Mouse (Mus musculus): ENCODE measurements around the gene Trpm6.

Trpm6 gene

DNA sequence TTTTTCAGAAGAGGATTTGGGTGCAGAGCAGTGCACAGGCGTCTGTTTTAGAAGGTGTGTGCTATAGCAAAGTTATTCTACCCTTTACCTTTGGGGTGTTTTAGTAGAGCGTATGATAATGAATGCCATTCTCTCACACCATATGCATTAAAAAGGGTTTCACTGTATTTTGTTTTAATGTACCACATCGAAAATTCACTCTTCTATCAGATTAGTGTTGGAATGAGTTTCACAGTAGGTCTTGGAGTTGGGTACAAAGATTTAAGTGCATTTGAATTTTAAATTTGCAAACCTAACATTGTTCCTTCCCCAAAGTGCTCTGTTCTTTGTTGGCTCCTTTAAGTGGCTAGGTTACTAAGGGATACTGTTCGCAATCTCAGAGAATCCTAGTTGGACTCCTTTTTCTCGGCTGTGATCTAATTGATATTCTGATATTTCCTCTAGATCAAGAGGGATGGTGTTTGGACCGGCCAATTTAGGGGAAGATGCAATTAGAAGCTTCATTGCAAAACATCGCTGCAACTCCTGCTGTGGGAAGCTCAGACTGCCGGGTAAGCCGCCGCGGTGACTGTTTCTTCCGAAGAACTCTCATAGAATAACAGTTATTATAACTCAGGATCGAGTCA lies 138.8 kb downstream of the Trpm6 start:
- DNase-seq (ENCODE audit: low read depth, low spot score): no peak

DNA sequence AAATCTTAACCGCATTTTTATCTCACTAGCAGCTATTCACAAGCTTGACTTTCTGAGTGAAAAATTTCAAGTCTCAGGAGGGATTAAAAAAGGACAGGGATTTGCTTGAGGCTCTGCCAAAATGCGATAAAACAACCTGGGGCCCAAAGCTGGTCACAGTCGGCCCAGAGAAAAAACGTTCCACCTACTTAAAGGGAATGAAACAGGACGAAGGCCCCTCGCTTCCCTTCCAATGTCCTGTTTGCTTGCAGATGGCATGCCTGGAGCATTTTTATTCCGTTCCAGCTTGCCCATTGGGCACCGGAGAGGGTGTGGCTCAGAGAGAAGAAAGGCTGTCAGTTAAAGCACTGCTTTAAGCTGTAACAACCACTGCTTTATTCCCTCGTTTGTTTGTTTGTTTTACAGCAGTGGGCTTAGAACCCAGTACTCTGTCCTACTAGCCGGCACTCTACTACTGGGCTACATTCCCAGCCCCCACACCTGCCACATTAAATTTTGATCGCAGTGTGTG lies 139.4 kb downstream of the Trpm6 start:
- DNase-seq (ENCODE audit: low read depth, low spot score): no peak

DNA sequence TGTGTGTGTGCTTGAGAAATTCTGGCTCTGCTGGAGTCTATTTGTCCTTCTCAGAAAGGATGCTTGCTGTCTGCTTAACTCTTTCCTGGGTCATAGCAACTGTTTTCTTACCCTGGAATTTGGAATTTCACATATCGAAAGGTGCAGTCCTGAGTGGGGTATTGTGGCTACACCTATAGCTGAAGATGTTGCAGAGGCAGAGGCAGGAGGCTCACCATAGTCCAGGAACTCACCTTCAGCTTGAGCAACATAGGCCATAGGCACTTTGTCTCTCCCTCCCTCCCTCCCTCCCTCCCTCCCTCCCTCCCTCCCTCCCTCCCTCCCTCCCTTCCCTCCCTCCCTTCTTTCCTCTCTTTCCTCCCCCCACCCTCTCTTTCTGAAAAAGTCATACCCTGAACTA lies 139.8 kb downstream of the Trpm6 start:
- no peak for DNase-seq (ENCODE audit: low read depth, low spot score)

DNA sequence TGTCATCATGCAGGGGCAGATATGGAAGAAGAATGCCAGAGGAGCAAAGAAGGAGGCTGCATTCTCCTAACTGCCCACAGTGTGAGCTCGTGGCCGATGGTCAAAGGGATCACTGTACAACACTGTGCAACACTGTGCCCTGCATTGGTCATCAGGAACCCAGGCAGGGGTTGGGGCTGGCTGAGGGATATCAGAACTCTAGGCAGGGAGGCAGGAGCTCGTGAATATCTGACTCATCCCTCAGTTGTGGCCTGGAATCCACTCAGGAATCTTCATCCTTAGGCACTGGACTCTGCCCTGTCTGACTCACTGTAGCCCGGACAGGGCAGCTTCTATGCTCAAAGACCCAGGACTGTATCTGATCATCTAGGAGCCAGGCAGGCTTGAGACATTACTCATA lies 140.4 kb downstream of the Trpm6 start:
- no peak for DNase-seq (ENCODE audit: low read depth, low spot score)

DNA sequence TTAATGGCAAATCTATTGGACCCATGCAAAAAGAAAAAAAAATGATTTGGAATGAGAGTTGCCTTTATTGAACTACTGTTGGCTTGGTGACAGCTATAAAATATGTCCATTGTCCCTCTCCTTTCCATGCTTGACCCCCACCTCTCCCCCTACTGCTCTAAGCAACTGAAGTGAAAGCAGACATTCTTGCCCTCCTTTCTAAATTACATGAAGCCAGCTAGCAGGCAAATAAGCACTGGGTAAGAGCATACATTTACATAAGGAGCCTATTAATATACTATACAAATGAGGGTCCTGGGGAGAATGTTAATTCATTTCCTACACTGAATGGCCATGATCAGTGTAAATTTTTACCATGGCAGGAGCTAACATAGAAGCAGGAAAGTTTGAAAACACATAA lies 148.5 kb downstream of the Trpm6 start:
- no peak for DNase-seq (ENCODE audit: low read depth, low spot score)

DNA sequence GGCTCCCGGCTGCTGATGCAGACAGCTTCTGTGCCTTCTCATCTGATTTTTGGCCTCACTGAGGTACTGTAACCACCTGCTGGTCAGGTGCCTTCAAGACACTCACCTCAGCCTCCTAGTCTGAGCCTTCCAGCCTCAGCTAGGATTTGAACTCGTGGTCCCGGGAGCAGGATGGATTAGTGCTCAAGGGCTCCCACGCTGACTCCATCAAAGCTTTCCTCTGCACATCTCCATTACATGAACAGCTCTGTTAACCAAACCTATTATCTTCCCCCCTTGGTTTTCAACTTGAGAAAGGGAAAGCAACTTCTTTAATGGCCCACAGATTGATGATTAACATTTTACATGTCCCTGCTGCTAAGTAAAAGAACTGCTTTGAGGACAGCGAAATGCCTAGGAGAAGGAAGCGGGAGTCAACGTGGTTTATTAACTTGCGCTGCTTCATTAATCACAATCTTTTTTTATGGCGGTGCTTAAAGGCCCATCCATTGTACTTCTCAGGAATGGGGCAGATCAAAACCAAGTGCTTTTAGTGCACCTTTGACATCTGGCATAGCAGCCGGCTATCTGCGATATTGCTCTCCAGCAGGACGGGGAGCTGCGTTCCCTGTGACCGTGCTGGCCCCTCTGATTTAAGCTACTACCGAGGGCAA lies 152.4 kb downstream of the Trpm6 start:
- no peak for DNase-seq (ENCODE audit: low read depth, low spot score)

DNA sequence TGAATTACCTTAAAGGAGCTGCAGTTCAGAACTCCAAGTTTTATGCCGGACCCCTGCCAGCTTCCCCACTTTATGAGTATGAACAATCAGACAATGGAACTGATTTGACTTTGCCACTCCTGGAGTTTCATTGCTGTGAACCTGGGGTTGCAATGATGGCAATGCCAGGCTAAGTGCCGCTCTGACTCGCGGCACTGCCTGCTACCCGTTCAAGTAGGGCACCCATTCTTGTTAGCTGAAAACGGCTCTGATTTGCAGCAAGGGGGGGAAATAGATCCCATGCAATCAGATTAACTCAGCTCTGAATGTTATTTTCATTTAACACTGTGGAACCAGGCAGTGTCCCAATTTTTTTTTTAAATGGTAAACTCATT lies 152.9 kb downstream of the Trpm6 start:
- DNase-seq (ENCODE audit: low read depth, low spot score): no peak

DNA sequence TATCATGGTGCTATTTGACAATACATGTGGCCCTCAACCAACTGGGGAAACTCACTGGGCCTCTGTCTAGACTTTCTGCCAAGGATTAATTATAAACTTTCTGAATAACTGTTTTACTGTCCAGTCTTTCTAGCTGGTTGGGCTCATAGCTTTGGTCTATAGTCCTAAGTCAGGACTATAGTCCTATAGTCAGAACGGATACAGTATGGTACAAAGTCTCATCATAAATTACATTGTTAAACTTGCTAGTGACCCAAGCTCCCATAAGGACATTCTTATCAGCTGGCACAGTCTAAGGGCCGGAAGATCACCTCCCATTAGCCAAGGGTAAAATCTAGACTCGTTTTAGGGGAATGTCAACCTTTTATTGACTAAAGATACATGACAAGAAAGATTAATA lies 155.7 kb downstream of the Trpm6 start:
- DNase-seq (ENCODE audit: low read depth, low spot score): no peak

DNA sequence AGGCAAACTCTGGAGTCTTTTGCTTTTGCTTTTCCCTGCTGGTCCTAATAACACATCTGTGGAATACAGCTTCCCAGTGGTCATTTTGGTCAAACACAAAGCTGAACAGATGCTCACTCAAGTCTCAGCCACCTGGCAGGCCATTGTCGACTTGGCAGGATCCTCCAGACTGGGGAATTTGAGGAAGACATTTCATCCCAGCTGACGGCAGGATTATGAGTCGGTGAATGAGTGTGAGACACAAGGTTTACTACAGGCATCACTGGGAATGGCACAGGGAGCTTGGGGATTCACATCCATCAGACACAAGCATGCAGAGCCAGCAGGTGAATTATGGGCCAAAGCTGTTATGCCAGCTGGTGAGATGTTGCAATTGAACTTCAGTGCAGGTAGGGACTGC lies 159.9 kb downstream of the Trpm6 start:
- DNase-seq (ENCODE audit: low read depth, low spot score): no peak

DNA sequence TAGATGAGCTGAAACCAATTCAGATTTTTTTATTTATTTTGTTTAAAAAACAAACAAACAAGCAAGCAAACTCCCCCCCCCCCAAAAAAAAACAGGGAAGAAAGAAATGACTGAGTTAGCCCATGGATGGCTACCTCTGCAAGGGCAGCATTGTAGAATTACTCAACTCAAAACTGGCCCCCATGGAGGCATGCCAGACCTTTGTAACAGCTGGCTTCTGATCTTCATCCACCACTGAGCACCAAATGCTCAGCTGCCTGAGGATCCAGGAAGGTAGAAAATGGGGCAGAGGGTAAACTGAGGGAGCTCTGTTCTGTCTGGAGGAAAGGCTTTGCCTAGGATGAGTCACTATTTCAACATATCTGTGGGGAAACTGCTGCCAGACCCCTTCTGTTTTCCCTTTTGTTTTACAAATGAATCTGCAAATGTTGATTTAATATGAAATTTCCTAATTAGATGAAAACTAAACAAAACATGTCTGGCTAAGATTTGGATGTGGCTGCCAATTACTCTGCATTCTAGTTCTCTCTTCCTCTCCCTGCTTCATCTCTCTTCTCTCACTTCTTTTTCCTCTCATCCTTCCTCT lies 162.1 kb downstream of the Trpm6 start:
- DNase-seq (ENCODE audit: low read depth, low spot score): no peak

DNA sequence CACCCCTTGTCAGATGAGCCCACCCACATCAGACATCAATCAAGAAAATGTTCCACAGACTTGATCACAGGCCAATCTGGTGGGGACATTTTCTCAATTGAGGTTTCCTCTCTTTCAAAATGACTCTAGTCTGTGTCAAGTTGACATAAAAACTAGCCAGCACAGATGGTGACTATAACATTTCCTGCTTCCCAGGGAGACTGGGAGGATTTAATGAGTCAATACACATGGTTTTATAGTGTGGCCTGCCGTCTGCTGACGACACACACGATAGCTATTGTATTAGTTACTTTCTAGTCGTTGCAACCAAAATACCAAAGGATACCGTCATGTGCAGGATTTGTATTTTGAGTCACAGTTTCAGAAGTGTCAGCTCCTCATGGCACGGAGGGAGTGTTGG lies 191.6 kb downstream of the Trpm6 start:
- DNase-seq (ENCODE audit: low read depth, low spot score): no peak

All from CD4-positive helper T cell, adult 2 months (primary cell).